Mouse (Mus musculus) erythroblast, embryonic 14.5 days (primary cell): Measurements from ENCODE around the gene Usp20.

Source experiments
- GATA1 ChIP-seq: IDR thresholded peaks from 2 replicates; pipeline ENCODE4 v1.6.1; 2012; ENCODE audit warnings: low read length, inconsistent platforms, mixed read lengths
- TAL1 ChIP-seq: IDR thresholded peaks from 3 replicates; pipeline ENCODE4 v1.6.1; 2012; ENCODE audit warnings: low read length, inconsistent platforms, mixed read lengths

- TF ChIP-seq GATA1 (no peak), TAL1 (no peak)
Observed at GRCm38 (mm10) chr2:30998443-30999260, 16.6 kb downstream of the Usp20 start.
